Mouse (Mus musculus) spleen, embryonic (tissue): ENCODE measurements around the gene Mrpl34.
"Not testable (repeated sequence)": the region's sequence is repeated elsewhere in the genome, so short reads cannot be mapped to it uniquely, and the experiment has no call there.

Experiments used
- CTCF ChIA-PET: fragments of 350-600 bp; sonication (Branson Sonifier 250); formaldehyde crosslinking; loops from one replicate; lab custom pipeline; 2022; lab: Charles Lee

Gene Mrpl34

DNA sequence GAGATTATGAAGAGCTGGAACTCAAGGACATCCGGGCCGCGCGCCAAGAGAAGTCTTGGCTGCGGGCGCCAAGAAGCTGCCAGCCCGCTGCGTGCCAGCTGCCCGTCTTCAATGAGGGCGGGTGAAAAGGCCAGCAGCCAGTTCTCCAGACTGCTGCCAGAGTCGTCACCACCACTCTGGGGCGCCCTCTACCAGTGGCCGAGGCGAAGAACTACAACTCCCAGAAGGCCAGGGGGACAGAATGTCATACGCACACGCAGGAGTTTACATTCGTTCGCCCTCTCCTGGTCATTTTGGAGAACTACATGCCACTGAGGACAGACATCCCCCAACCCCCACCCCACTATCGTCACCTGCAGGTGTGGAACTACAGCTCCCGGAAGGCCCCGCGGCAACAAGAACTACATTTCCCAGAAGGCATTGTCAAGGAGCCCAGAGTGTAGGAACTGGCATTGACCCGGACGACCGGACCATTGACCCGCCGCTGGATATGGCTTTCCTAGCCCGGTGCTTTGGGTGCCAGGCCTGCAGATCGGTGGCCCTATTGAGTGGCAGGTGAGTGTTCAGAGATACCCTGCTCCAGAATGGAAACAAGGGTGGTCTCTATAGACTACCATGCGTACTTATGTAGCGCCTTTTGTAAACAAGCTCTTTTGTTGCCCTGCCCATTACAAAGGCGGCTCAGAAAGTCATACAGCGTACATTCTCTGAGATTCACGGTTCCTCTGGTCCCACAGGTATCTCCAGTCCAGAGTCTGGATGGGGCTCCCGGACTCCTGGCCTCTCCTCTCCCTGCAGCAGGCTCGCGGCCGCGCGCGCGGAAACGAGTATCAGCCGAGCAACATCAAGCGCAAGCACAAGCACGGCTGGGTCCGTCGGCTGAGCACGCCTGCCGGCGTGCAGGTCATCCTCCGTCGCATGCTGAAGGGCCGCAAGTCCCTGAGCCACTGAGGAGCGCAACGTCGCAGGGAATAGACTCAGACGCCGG lies at the start of gene Mrpl34:
Gene Mrpl34 (plus strand): TSS at position 447 of the 988 bp plus-strand sequence.
- CTCF ChIA-PET = interaction anchor here (0.6 kb wide), 1 partner anchor 8 kb away, joined by 3 read pairs; no protein-coding TSS in a partner anchor

DNA sequence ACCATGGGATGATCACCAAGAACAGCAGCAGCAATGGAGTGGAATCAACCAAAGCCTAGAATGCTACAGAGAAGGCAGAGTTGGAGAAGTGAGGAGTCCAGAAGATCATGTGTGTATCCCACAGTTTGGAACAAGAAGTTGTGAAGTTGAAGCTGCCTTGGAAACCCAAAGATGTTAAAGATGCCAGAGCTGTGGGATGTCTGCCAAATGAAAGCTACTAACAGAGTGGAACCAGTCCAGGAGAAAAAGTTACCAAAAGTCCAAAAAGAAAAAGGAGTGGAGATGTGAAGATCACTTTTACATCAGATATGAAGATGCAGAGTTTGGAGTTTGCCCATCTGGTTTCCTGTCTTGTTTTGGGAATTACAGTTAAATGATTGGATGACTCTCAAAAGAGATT lies 42.6 kb upstream of the Mrpl34 start:
- CTCF ChIA-PET = no interaction called here

DNA sequence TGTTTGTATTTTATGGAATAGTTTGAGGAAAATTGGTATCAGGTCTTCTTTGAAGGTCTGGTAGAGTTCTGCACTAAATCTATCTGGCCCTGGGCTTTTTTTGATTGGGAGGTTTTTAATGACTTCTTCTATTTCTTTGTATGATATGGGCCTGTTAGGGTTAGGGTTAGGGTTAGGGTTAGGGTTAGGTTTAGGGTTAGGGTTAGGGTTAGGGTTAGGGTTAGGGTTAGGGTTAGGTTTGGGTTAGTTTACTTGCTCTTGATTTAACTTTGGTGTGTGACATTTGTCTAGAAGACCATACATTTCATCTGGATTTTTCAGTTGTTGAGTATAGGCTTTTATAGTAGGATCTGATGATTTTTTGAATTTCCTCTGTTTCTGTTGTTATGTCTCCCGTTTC lies 31.8 kb upstream of the Mrpl34 start:
- CTCF ChIA-PET = not testable (repeated sequence)

DNA sequence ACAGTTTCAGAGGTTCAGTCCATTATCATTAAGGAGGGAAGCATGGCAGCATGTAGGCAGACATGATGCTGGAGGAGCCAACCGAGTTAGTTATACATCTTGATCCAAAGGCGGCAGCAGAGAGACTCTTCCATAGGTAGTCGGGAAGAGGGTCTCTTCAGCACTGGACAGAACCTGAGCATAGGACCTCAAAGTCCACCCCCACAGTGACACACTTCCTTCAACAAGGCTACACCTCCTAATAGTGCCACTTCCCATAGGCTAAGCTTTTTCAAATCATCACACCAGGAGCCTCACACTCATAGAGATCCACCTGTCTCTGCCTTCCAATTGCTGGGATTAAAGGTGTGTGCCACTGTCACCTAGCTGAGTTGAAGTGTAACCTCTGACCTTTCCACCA lies 27.7 kb upstream of the Mrpl34 start:
- CTCF ChIA-PET = no interaction called here

DNA sequence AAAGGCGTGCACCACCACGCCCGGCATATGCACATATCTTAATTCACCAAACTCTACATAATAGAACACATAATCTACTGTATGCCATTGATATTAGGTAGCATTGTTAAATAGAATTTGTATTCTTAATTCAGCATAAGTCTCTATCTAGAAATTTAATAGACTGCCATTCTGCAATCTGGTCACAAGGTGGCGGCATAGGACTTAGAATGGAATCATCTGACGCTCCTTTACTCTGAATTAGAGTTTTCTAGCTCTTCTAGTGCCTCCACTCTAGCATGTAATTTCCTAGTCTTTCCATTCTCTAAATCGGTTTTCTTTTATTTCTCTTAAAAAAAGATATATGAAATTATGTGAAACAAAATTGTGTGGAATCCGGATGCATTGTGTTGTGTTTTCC lies 23.4 kb upstream of the Mrpl34 start:
- CTCF ChIA-PET = interaction anchor here (0.7 to 1.5 kb wide), 4 partner anchors 70 to 131 kb away, joined by 3 to 10 read pairs (median 4); no protein-coding TSS in a partner anchor

DNA sequence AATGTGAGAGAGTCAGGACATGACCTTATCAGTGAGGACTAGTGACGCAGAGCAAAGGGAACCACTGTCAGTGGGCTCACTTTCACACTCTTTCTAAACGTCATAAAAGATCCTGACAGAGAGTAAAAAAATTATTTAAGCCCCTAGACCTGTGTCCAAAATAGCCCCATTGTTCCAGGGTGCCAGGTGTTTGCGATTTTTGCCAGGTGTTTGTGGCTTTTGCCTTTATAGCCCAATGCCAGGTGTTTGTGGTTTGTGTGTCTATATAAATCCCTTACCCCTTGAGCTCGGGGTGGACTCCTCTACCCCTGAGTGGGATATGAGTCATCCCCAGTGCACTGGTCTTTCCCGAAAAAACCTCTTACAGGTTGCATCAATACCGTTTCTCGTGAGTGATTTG lies 19.7 kb upstream of the Mrpl34 start:
- CTCF ChIA-PET = no interaction called here

DNA sequence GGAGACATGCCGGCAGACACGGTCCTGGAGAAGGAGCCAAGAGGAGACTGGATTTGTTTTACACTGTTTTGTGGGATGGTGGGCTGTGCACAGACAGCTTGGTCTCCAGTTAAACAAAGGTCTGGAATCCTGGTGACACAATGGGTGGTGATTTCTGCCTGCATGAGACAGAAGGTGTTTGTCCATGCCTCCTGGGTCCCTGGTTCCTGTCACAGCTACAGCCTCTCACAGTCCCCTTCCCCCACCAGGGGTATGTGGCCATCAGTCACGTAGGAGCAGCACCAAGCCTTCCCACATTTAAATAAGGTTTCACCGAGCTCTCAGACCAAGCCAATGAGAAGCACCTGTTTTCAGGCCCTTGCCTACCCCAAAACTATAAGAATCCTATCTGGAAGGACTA lies 13.4 kb upstream of the Mrpl34 start:
- CTCF ChIA-PET = no interaction called here

DNA sequence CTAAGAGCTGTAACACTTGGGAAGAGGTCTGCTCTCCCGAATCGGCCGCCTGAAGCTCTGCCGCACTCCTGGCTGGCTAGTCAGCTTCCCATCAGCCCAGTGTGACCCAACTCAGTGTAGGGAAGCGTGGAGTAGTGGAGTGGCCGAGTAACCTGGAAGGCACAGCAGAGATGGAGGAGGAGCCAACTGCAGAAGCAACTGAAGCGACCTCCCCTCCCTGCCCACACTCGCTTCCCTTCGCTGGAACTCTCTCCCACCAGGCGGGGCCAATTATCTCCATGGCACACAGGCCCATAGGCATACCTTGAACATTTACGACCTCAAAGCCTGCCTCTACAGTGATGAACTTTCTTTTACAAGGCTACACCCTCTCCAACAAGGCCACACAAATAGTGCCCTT lies 13.0 kb upstream of the Mrpl34 start:
- CTCF ChIA-PET = no interaction called here

DNA sequence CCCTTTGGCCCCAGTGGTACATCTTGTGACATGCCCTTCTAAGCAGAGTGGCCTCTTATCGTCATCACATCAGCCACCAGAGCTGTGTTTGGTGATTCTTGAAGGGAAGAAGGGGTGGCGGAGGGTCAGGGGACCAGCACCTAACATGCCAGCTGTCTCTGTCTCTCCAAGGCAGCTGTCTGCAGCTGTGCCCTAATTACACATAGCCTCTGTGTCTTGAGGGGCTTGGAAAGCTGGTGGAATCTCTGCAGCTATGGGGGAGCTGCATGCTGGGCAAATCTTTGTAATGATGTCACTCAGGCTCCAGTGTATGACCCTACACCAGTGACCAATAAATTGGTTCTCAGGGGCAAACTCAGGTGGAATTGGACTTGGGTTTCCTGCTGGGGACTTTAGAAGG lies 12.1 kb upstream of the Mrpl34 start:
- CTCF ChIA-PET = no interaction called here

DNA sequence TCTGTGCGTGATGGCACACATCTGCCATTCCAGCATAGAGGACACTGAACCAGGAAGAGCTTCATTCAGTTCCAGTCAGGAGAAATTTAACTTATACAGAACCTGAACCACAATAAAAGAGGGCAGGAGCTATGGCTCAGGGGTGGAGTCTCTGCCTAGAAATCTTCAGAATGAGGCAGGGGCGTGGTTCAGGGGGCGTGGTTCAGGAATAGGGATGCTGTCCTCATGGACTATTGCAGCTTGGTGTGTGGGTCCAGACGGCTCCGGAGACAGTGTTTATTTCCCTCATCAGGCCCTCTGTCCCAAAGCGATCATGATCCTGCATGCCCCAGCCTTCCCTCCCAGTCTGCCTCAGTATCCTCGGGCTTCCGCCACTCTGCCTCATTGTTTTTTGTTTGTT lies 10.1 kb upstream of the Mrpl34 start:
- CTCF ChIA-PET = no interaction called here

DNA sequence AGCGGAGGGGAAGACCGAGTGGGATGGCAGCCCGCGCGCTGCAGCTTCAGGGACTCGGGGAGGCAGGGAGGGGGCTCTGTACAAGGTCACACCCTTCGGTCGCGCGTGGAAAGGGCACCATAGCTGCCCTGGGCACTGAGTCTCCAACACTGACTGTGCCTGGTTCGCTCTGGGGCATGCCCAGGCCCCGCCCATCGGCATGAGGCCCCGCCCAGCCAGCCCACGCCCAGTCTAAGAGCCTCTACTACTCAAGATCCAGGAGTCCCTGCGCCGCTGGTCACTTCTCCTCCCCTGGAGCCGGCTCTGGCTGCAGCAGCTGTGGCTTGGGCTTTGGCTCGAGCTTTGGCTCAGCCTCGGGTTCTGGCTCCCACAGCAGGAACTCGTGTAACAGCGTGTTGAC lies 7.9 kb upstream of the Mrpl34 start:
- CTCF ChIA-PET = no interaction called here

DNA sequence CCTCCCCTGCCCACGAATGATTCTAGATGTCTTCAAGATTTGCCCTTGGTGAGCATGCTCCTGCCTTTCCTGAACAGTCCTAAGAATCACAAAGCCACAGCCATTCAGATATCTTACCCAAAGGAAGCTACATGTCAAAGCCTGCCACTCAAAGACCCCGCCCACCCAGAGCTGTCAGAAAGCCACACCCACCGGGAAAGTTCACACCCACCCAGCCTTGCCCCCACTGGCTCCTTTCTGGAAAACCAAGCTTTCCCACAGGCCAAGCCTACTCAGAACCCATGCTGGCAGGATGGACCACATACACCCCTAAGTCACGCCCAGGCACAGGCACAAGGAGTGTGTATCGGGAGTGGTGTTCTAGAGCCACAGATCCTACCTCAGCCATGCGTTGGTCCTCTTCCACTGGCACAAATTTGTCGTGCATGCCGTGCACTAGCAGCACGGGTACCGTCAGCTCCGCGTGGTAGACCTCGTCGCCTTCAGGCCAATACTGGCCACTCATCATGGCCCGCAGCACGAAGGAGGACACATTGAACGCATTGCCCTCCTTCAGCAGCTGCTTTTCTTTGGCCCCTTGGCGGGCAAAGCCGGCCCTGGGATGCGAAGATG lies 7.0 kb upstream of the Mrpl34 start:
- CTCF ChIA-PET = interaction anchor here (0.6 kb wide), 1 partner anchor 1317 kb away, joined by 4 read pairs; no protein-coding TSS in a partner anchor

DNA sequence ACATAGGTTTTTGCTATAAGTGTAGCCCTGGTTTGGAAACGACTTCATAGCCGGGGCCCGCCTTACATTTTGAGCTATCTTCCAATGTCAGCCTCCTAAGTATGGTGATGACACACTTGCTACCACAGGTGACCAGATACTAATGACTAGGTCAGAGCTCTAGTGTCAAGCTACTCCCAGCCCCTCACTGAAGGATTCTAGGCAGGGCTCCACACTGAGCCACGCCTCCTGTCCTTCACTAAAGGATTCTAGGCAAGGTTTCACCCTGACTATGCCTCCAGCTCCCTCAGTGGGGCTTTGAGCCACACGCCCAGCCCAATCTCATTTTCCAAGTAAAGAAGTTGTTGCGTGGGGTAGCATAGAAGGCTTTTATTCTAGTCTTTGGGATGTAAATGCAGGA lies 4.0 kb upstream of the Mrpl34 start:
- CTCF ChIA-PET = no interaction called here

DNA sequence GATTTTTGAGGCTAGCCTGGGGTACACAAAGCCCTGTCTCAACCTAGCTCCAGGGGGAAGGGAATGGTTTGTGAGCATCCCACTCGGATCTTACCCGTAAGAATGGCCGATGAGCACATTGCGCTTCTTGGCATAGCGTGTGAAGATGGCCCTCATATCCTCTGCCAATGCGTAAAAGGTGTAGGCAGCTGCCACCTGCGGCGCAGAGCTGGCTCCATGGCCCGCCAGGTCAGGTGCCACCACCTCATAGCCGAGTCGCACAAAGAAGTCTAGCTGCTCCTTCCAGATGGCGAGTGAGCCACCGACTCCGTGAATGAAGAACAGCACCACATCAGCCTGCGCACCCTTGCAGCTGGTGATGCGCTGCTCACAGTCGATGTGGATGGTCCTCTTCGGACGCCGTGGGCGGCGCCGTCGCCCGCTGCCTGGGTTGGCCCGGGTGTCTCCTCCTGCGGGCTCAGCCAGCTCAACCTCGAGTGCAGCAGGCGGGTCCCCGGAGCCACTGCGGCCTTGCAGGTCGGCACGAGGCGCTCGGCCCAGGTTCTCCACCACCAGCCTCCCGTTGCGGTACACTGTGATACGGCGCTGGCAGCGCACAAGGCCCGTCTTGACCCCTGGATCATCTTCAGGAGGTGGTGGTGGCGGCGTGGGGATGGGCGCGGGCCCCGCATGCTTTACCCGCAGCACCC lies 3.5 kb upstream of the Mrpl34 start:
- CTCF ChIA-PET = no interaction called here

DNA sequence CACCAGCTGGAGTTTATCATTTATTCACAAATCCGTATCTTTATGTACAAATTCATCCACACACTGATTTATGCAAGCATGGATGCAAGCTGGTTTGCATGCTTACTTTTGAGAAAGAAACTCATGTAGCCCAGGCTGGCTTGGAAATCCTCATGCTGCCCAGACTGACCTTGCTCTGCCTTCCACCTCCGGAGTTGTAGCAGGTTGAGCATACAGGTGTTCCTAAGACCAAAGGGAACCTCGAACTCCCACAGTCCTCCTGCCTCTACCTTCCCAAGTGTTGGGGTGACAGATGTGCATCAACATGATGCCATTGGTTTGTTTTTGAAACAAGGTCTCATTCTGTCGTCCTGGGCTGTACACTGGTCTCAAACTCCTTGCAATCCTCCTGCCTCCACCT lies 2.6 kb upstream of the Mrpl34 start:
- CTCF ChIA-PET = no interaction called here

DNA sequence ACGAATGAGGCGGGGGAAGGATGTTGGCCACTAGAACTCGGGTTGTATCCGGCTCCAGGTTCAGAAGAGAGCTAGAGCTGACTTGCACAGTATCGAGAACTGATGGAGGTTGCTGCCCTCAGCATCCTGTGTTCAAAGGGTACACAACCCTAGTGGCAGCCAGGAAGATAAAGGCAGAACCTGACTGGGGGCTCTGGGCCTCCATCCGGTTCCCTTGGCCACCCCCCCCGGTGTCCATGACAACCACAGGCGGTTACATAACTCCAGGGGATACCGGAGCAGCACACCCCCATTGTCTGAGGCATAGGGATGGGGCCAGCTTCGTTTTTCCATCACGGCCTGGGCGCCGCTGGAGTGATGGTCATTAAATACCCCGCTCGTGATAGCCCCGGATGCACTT lies 2.0 kb upstream of the Mrpl34 start:
- CTCF ChIA-PET = no interaction called here

DNA sequence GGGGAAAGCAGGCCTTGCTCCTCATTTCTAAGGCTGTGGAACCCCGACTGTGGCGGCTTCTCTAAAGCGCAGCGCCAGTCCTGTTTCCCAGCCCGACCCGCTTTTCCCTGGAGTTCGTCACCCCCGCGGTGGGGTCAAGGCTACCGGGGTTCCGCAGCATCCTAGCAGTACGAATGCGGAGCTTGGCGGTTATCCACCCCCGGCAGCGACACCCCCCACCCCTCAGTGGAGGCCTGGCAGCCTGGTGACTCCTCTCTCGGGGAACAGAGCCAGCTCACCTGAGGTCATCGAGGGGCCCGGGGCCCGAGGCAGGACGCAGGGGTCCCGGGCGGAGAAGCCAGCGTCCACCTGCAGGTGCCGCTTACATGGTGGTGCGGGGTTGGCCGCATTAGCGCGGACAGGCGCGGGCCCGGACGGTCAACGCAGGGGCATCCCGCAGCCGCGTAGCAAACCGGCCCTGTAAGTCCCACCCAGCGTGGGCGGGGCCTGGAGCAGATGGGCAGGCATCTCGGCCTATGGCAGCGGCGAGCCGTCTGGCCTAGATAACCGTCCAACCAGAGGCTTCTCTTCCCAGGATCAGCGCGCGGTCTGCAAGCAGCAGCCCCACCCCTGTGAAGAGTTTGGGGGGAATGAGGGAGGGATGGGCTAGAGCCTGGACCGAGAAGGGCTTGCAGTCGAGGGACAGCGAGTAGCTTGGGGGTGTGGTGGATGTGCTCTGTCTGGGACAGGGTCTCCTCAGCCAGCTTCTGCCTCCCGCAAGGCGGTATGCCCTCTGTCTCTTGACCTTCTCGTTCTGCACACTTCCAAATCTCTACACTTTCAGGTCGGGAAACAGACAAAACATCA lies 1.3 kb upstream of the Mrpl34 start, which contains the start of gene Abhd8:
Gene Abhd8 (minus strand): TSS at position 468 of the 846 bp plus-strand sequence.
- CTCF ChIA-PET = no interaction called here

DNA sequence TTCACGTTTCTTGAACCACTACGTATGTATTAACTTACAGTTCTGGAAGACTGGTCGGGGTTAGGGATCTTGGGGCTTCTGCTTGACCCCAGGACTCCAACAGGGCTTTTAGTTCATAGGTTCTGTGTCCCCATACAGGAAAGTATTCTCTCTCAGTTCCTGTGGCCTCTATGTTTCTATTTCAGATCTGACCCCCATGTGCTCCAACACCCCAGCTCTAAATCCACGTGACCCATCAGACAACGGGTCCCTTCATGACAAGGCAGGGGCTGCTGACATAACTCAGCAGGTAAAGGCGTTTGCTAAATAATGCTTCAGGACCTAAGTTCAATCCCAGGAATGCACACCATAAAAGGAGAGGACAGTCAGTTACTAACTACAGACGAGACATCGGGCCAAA lies 974 bp downstream of the Mrpl34 start:
- CTCF ChIA-PET = no interaction called here

DNA sequence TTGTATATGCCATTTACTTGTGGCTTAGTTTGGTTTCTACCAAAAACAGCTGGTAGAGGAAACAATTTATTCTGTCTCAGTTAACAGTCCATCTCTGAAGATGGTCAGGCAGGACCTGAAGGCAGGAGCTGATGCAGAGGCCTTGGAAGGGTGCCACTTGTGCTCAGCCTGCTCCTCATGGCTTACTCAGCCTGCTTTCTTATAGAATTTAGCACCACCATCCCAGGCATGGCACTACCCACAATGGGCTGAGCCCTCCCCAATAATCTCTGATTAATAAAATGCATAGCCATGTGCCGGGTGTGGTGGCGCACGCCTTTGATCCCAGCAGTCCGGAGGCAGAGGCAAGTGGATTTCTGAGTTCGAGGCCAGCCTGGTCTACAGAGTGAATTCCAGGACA lies 1.4 kb downstream of the Mrpl34 start:
- CTCF ChIA-PET = no interaction called here

DNA sequence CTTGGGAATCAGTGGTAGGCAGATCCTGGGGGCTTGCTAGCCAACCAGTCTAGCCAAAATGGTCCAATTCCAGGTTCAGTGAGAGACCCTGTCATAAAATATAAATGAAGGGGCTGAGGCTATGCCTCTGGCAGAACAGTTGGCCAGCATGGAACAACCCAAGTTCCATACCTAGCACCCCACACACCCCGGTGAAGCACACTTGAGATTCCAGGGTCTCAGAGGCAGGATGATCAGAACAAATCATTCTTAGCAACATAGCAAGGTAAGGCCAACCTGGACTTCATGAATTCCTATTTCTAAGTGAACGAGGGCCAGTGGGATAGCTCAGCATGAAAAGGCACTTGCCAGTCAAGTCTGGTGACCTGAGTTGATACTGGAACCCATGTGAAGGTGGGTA lies 2.4 kb downstream of the Mrpl34 start:
- CTCF ChIA-PET = no interaction called here

DNA sequence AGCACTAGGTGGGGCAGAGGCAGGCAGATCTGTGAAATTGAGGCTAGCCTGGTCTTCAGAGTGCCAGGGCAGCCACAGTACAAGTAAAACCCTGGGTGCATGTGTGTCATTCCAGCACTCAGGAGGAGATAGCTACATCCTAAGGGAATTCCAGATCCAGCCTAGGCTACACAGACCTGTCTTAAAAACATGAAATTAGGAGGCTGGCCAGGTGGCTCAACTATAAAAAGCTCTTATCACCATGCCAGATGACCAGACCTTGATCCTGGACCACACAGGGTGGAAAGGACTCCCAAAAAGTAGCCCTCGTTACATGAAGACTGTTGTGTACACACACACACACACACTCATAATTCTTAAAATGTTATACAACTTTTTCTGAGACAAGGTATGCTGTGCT lies 3.2 kb downstream of the Mrpl34 start:
- CTCF ChIA-PET = no interaction called here
